Mouse (Mus musculus): ENCODE data around the gene Insr.

Insr gene

GRCm38 (mm10) chr8:3276009-3276408 lies 3.4 kb downstream of the Insr start:
- no peak for DNase-seq (ENCODE audit: extremely low read depth, low read depth, low spot score)

DNA sequence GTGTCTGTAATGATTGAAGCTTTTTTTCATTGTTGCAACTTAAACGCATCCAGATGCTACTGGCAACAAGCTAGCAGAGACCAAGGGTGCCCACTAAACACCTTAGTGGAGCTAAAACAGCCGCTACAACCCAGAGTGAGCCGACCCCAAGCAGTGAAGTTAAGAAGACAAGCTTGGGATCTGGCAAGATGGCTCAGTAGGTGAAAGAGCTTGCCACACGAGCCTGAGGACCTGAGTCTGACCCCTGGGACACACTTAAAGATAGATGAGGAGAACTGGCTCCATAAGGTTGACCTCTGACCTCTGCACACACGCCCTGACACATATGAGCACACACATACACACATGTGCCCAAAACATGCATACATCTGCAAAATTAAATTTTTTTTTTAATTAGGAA lies 4.2 kb downstream of the Insr start:
- no peak for DNase-seq (ENCODE audit: extremely low read depth, low read depth, low spot score)

GRCm38 (mm10) chr8:3273799-3274198 lies 5.6 kb downstream of the Insr start:
- DNase-seq (ENCODE audit: extremely low read depth, low read depth, low spot score): no peak

GRCm38 (mm10) chr8:3267449-3267761 lies 12.0 kb downstream of the Insr start:
- no peak for DNase-seq (ENCODE audit: extremely low read depth, low read depth, low spot score)

DNA sequence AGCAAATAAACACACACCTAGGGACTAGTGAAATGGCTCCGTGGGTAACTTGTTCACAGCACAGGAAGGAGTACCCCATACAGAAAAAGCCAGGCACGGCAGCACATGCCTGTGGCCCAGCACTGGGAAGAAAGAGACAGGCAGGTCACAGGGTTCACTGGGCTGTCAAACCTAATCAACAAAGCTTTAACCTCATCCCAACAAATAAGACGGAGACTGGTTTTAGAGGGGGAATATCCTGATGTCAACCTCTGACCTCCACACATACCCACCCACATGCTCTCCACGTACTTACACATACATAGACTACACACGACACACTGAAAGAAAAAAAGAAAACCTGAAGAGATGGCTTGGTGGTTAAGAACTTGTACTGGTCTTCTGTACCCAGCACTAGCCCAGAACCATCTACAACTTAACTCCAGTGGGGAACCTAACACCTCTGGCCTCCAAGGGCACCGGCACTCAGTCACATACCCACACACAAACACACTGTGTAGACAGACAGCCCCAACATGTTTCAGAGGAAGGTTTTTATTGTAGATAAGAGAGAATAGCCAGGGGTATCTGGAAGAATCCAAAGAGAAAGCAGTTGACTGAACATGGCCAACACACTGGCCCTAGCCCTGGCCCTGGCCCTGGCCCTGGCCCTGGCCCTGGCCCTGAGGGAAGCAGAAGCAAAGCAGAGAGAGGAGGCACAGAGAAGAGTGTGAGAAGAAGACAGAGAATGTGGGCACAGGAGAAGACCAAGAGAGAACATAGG lies 12.6 kb downstream of the Insr start:
- no peak for DNase-seq (ENCODE audit: extremely low read depth, low read depth, low spot score)

DNA sequence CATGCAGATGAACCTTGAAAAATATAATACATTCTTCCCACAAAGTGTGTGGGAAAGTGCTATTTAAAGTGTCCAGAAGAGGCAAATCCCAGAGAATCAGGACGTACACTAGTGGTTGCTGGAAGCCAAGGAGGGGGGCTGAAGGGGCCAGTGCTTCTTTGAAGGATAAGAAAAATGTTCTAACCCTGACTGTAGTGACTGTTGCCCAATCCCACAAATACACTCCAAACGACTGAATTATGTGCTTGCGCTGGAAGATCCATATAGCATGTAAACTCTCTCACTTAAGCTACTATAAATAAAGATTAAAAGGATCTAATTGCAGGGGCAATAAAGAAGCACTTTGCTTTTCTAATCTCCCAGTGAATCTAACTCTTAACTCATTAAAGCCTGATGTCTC lies 14.2 kb downstream of the Insr start:
- DNase-seq (ENCODE audit: extremely low read depth, low read depth, low spot score): no peak

DNA sequence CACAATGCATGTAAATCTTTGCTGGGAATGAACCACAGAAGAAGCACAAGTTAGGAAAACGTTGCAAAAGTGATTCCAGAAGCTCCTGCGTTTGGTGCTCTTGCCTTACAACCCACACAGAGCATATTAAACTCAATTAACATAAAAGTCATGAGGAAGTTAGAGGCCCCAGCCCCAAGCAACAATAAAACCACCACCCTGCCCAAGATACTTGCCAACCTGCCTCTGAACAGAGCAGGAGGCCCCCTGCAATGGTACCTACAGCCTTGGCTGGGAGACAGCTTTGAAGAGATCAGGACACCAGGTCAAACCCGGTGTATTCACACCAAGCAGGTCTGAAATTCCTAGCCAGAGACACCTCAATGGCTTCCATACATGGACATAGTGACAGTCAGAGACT lies 16.6 kb downstream of the Insr start:
- DNase-seq (ENCODE audit: extremely low read depth, low read depth, low spot score): no peak

GRCm38 (mm10) chr8:3261101-3261500 lies 18.3 kb downstream of the Insr start:
- no peak for DNase-seq (ENCODE audit: extremely low read depth, low read depth, low spot score)

DNA sequence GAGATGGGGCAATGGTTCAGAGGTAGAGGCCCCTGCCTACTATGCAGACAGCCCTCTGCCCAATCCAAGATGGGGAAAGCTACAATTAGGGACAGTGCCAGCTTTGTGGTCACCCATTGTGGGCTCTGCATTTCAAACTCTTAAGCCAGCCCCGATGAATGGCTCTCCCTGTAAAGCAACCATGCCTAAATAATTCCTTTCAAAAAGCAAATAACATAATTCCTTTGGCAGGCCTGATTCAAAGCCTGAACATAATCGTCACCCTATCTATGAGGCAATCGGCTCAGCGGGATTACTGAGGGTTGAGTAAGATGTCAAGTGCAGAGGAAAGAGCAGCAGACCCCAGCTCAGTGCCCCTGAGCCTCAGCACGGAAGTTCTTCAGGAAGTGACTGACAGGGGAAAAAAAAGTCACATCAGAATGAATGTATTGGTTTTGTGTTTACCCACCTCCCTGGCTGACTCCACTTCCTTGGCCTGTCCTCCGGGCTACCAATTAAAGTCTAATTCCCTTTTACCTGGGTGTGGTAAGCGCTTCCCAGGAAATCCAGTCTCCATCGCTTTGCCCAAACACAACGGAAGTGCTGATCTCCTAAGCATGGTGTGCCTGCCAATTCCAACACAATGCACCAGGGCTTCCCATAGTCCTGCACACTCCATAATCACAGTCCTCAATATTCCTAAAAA lies 19.1 kb downstream of the Insr start:
- DNase-seq (ENCODE audit: extremely low read depth, low read depth, low spot score): no peak

DNA sequence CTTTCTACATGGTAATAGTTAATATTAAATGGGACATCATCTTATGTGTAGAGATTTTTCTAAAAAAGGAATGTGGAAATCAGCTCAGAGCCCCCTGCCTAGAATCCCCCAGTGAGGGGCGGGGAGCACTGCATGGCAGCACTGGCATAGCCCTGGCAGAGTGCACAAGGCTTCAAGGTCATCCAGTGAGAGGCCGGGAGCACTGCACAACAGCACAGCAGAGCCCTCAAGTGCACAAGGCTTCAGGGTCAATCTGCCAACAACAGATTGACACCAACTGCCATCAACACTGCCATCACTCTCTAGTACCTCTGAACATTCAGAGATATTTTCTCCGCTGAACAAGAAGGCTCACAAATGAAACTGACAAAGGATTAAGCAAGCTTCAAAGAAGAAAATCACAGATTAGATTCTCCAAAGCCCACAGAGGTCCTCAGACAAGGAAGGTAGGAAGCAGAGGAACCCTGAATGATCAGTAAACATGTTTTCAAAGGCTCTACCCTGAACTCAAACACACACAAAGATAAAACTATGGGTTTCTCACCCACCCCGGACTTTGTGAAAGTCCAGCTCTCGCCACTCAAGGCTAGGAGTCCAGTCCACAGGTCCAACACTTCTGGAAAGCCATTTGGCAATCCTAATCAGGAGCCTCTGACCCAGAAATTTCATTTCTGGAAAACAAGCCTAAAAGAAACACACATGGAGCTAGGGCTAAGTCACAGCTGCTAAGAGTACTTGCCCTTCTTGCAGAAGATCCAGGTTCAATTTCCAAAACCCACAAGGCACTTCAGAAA lies 23.1 kb downstream of the Insr start:
- DNase-seq (ENCODE audit: extremely low read depth, low read depth, low spot score): no peak

- DNase-seq (ENCODE audit: extremely low read depth, low read depth, low spot score): no peak
Observed at GRCm38 (mm10) chr8:3255321-3255720, 24.1 kb downstream of the Insr start.

DNA sequence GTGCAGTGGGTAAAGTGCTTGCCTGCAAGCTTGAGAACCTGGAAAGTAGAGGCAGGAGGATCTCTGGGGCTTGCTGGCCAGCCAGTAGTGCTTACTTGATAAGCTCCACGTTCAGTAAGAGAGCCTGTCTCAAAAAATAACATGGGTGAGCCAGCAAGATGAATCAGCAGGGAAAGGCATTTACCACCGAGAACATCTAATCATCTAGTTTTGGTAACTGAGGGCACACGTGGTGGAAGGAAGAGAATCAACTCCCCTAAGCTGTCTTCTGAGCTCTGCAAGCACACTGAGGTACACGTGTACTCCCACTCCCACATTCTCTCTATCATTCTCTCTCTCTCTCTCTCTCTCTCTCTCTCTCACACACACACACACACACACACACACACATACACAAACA lies 26.2 kb downstream of the Insr start:
- no peak for DNase-seq (ENCODE audit: extremely low read depth, low read depth, low spot score)

GRCm38 (mm10) chr8:3252665-3253064 lies 26.8 kb downstream of the Insr start:
- DNase-seq (ENCODE audit: extremely low read depth, low read depth, low spot score): peak; percentile 78

DNA sequence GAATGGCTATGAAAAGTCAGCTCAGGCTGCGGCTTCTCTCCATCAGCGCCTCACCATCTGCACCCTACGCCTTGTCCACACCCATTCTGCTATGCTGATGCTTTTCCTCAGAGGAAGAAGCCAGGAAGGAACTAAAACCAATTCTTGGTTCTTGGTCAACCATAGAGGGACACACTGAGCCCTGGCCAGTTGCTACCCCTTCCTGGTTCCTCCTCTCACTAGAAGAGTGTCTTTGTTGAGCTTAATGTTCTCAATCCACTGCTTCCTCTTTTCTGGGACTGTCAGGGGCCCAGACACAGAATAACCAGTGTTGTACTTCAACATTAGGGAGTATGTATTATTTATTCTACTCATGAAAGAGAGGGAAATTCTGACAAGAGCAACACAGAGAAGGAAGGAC lies 28.3 kb downstream of the Insr start:
- DNase-seq (ENCODE audit: extremely low read depth, low read depth, low spot score): no peak

DNA sequence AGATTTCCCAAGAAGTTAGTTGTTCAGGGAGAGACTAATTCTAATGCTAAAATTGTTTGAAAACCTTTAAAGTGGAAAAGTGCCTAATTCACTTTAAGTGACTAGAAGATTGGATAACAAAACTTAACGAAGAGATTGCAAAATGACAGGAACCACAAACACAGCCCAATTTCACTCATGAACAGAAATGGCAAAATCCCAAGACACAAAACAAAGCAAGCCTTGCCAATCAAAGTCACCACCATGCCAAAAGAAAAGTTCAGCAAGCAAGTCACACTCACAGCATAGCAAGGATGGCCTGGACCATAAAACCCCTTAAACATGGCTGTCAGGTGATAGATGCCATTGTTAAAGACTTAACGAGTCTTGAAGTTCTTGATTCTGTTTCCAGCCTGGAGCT lies 29.5 kb downstream of the Insr start:
- DNase-seq (ENCODE audit: extremely low read depth, low read depth, low spot score): no peak

GRCm38 (mm10) chr8:3248704-3249103 lies 30.7 kb downstream of the Insr start:
- no peak for DNase-seq (ENCODE audit: extremely low read depth, low read depth, low spot score)

- no peak for DNase-seq (ENCODE audit: extremely low read depth, low read depth, low spot score)
Observed at GRCm38 (mm10) chr8:3247129-3247528, 32.3 kb downstream of the Insr start.

- DNase-seq (ENCODE audit: extremely low read depth, low read depth, low spot score): no peak
Observed at GRCm38 (mm10) chr8:3243229-3243628, 36.2 kb downstream of the Insr start.

- no peak for DNase-seq (ENCODE audit: extremely low read depth, low read depth, low spot score)
Observed at GRCm38 (mm10) chr8:3240725-3241124, 38.7 kb downstream of the Insr start.

- DNase-seq (ENCODE audit: extremely low read depth, low read depth, low spot score): no peak
Observed at GRCm38 (mm10) chr8:3239641-3240040, 39.8 kb downstream of the Insr start.

DNA sequence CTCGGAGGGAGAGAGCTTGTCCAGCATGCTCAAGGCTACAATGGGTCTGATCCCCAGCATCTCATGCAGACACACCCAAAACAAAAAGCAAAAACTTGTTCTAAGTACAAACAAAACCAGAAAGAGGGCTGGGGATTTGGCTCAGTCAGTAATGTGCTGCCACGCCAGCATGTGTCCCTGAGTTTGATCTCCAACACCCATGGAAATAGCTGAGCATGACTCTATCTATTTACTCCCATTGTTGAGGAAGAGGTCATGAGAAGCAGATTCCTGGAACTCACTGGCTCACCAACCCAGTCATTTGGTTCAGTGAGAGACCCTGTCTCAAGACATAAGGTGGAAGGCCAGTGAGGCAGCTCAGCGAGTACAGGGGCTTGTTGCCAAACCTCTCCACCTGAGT lies 40.6 kb downstream of the Insr start:
- no peak for DNase-seq (ENCODE audit: extremely low read depth, low read depth, low spot score)

GRCm38 (mm10) chr8:3237319-3237718 lies 42.1 kb downstream of the Insr start:
- DNase-seq (ENCODE audit: extremely low read depth, low read depth, low spot score): no peak

Measured in fat pad, adult 2 months (tissue).